Mouse (Mus musculus): ENCODE data around the gene Bcan.

The Bcan gene

GRCm38 (mm10) chr3:87971489-87972202 lies 28.4 kb downstream of the Bcan start:
- DNase-seq: no peak

GRCm38 (mm10) chr3:87970939-87971488 lies 29.0 kb downstream of the Bcan start, which contains the start of gene Nes:
Gene Nes, plus strand, starts transcription at chr3:87971078.
- DNase-seq: peak; percentile 41 to 63

GRCm38 (mm10) chr3:87970184-87970938 lies 29.7 kb downstream of the Bcan start:
- DNase-seq: peak; percentile 37 to 67

GRCm38 (mm10) chr3:87960586-87961191 lies 39.3 kb downstream of the Bcan start:
- peak; percentile 83 to 87 for DNase-seq

DNA sequence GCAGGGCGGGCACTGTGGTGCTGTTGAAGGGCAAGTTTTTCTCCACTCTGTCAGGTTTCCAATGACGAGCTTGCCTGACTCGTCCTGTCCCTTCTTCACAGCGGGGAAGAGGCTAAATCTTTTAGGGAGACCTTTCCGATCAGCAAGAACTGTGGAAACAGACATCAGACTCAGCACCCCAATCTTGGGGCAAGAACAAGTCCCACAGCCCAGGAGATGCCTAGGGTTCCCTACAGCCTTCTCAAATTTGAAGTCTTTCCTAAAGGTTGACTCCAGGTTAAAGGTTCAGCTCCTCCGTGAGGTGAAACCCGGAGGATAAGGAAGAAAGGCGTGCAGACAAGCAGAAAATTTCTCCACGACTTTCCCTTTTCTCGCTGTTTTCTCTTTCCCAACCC lies 39.8 kb downstream of the Bcan start:
- DNase-seq: no peak

DNA sequence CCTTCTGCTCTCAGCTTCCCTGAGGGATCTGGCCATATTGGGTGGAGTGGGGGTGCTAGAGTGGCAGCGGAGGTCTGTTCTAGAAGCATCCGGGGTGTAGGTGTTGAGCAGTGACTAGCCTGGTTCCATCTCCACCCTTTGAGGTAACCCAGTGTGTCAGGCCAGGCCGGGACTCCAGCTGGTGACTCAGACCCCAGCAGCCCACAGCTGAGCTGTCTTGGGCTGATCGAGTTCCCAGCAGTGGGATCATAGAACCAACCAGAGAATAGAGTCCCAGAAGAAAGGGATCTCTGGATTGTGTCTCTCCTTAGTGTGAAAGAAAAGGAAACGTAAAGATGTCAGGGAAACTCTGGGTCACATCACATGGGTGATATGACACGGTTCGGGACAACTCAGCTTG lies 40.7 kb downstream of the Bcan start:
- no peak for DNase-seq

GRCm38 (mm10) chr3:87958967-87959366 lies 41.1 kb downstream of the Bcan start:
- DNase-seq: no peak

- no peak for DNase-seq
Measured at GRCm38 (mm10) chr3:87958476-87958875, 41.6 kb downstream of the Bcan start.

DNA sequence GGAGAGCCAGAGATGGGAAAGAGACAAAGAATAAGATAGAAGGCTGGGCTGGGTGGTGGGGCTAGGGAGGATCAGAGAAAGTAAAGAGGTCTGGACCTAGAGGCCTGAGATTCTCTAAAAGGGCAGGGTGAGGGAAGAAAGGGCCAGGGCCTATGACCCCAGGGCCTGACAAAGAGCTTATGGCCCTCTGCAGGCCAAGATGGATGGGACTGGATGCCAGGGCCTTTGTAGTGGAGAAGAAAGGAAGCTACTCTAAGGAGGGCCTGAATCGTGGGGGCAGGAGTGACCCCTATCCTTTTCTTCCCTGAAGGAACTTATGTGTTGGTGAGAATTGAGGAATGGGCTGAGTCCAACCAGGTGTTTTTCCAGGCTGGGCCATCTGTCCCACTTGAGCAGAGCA lies 42.0 kb downstream of the Bcan start:
- no peak for DNase-seq

- no peak for DNase-seq
Measured at GRCm38 (mm10) chr3:87952440-87952839, 47.6 kb downstream of the Bcan start.

GRCm38 (mm10) chr3:87951946-87952345 lies 48.1 kb downstream of the Bcan start:
- no peak for DNase-seq

- no peak for DNase-seq
Measured at GRCm38 (mm10) chr3:87949955-87950515, 50.0 kb downstream of the Bcan start.

- no peak for DNase-seq
Measured at GRCm38 (mm10) chr3:87949266-87949954, 50.6 kb downstream of the Bcan start.

DNA sequence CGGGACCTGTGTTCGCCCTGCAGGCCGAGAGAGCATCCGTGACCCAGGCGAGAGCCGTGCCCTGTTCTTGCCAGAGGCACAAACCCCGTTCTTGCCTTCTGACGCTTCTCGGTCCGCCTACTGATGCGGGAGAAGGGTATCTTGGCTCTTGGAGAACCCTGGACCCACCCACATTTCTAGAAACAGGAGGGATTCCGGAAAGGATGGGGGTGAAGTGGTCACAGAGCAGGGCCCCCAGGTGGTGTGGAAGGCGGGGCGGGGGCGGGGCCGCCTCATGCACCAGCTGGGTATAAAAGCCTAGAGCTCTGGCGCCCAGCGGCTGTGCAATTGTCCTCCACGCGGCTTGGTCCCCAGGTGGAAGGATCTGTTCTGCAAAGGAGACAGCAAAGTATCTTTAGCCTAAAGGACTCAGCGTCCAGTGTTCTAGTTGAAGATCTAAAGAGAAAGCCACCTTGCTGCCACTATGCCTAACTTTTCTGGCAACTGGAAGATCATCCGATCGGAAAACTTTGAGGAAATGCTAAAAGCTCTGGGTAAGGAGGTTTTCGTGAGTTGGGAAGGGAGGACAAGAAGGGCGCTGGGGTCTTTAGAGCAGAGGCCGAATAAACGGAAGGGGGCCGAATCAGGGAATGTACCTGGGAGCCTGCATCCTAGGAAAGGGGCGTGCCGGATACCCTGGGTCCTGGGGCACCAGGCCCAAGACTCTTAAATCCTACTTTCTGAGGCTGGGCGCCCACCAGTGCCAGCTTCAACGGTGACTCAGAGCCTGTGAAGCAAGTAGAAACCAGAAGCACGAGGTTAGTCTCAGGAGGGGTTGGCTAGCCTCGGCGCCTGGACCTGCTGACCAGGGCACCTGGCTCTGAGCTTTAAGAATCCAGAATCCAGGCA lies 51.4 kb downstream of the Bcan start, which contains the start of gene Crabp2:
Gene Crabp2 (plus strand): TSS at position 289 of the 888 bp plus-strand sequence.
- DNase-seq: no peak

DNA sequence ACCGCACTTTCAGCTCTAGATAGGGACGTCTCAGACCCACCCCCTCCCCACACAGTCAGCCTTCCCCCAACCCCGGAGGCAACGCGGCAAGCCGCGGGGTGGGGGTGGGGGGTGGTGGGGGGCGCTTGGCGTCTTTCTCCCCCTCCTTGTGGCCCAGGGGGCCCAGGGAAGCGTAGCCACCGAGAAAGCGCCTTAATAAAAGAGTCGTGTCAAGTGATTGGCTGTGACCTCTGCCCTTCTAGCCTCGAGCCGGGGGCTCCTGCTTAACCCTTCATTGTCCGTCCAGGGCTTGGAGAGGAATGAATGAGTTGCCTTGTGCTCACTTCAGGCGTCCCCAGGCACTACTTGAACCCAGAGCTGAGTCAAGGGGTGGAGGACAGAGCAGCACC lies 52.2 kb downstream of the Bcan start:
- no peak for DNase-seq

DNA sequence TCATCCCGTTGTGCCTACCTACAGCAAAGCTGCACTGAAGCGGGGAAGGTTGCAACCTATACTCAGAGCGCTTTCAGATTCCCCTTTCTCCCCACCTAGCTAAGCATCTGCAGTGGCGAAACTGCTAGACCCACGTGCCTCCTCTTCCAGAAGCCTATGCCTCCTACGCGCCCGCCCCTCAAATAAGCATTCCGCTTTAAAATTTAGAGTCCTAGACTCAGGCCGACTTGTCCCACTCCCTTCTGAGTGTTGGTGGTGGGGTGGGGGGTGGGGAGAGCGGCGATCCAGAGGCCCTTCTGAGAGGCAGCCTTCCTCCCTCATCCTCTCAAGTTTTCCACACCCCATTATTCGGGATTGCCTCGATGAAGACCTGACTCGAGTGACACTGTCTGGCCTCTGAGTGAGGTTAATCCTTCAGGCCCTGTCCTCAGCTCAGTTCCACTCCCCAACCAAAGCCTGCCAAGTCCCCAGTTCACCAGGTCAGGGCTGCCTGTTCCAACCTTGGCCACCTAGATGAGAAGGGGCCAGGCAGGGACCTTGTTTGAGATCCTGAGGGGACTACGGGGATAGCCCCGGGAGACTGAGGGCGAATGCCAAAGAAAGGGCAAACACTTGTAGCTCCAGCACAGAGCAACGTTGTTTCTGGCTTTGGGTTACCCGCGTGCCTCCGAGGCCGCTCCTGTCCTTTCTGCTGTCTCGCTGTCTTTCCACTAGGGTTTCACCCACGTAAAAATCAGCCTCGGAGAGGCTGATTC lies 52.8 kb downstream of the Bcan start:
- DNase-seq: no peak

DNA sequence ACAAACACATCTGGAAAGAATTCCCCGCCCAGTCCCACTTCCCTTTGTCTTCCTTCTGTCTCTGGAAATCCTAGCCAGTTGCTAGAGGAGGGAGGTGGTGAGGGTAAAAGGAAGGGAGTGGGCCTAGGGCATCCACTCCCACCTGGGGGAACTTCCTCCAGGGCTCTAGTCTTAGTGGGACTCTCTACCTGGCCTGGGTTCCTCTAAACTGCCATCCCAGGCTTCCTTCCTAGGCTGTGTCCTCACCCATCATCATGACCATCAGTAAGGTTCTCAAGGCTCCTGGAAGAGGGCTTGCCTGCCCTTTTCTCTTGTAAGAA lies 53.5 kb downstream of the Bcan start:
- DNase-seq: no peak

- no peak for DNase-seq
Measured at GRCm38 (mm10) chr3:87945781-87946540, 54.1 kb downstream of the Bcan start.

GRCm38 (mm10) chr3:87944838-87945600 lies 55.0 kb downstream of the Bcan start:
- DNase-seq: no peak

Data from kidney, adult 8-10 months (tissue).